Mouse (Mus musculus) E14TG2a.4 (cell line): ENCODE measurements at regions not wholly inside any gene's neighbourhood (a gene's known extent, or its start where the extent isn't known, plus 50 kb on each side); places are given as distances from the start of the nearest gene placed in this dataset.

Experiments used
- CTCF ChIP-seq: conservative IDR thresholded peaks from 2 replicates; pipeline ENCODE4 v1.5.1; 2014; ENCODE audit warnings: low read length
- POU5F1 ChIP-seq: IDR thresholded peaks from 2 replicates; pipeline ENCODE4 v1.6.1; 2014; ENCODE audit warnings: low read length, borderline replicate concordance

DNA sequence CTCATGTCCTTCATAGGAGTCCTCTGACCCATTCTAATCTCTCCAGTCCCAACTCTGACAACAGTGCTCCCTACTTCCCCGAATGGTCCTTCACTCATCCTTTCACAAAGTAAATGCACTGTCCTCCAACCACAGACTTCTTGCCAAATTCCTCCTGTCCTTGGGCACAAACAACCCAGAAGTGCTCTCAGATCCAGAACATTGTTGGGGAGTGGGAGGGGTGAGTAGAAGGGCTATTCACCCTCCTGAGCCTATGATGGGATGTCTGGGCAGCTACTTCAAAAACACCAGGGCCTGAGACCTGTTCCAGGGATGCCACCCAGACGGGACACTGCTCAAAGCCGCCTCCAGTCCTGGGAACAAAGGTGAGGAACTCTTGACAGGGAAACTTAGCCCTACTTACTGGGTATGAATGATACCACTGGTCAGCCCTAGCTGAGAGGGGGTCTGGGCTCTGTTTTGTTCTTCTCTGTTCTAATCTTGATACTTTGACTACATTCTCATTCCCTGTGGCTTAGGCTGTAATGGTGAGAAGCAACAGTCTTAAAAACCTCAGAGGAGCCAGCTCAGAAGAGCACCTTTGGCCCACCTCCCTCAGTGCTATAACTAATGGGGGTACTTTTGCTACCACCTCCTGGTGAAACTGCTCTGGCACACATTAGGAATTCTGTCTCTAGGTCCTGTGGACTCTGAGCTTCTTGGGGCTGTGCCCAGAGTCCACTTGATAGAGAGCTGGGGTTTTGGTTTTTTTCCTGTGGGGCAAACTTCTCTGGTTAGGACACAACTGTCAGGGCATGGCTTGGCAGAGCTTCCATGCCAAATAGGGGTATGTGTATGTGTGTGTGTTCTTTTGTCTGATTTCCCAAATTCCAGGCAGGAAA is 143.2 kb downstream of the Zfp36l1 start:
- TF ChIP-seq CTCF (no peak), POU5F1 (no peak)
